Mouse (Mus musculus) midbrain, postnatal 0 days (tissue): Measurements from ENCODE around the gene Kcnma1. TPM values are rescaled to one million over a fixed set of nuclear protein-coding genes. Genes with fewer than 3 reads are reported as not detected.

Source experiments
- ATAC-seq: fragments of 200-750 bp; cut with Nextera tagmentation; 2 replicates; pipeline ENCODE4 v1.8.0; 2017; ENCODE audit warnings: moderate number of reproducible peaks, mild to moderate bottlenecking, moderate TSS enrichment, moderate library complexity; ENCODE audit not compliant: low FRiP score
- DNase-seq: peaks from one replicate; pipeline ENCODE4 v3.0.0-alpha.2; 2015; ENCODE audit warnings: low spot score
- H3K27ac ChIP-seq: fragments of 300-500 bp; sonication (generic); 2 replicates; pipeline ENCODE4 v1.5.1; 2014; ENCODE audit warnings: low read depth, mild to moderate bottlenecking, low read length, mixed read lengths
- H3K27me3 ChIP-seq: fragments of 300-500 bp; sonication (generic); 2 replicates; pipeline ENCODE4 v1.6.1; 2014; ENCODE audit warnings: low read length, control low read depth, mixed read lengths; ENCODE audit not compliant: insufficient read depth
- H3K36me3 ChIP-seq: fragments of 300-500 bp; sonication (generic); 2 replicates; pipeline ENCODE4 v1.6.1; 2014; ENCODE audit warnings: low read length, control low read depth, mixed read lengths; ENCODE audit not compliant: insufficient read depth
- H3K4me1 ChIP-seq: fragments of 300-500 bp; sonication (generic); 2 replicates; pipeline ENCODE4 v1.6.1; 2014; ENCODE audit warnings: mild to moderate bottlenecking, control low read depth, antibody characterized with exemption, low read length, mixed read lengths; ENCODE audit not compliant: insufficient read depth
- H3K4me2 ChIP-seq: fragments of 300-500 bp; sonication (generic); 2 replicates; pipeline ENCODE4 v1.6.1; 2014; ENCODE audit warnings: low read depth, mild to moderate bottlenecking, low read length, mixed read lengths; ENCODE audit not compliant: poor library complexity, severe bottlenecking
- H3K4me3 ChIP-seq: fragments of 300-500 bp; sonication (generic); 2 replicates; pipeline ENCODE4 v1.5.1; 2014; ENCODE audit warnings: low read depth, mild to moderate bottlenecking, low read length, moderate library complexity
- H3K9ac ChIP-seq: fragments of 300-500 bp; sonication (generic); replicated peaks from 2 replicates; pipeline ENCODE4 v1.6.1; 2014; ENCODE audit warnings: mild to moderate bottlenecking, low read length, moderate library complexity, mixed read lengths; ENCODE audit not compliant: poor library complexity, severe bottlenecking
- H3K9me3 ChIP-seq: fragments of 300-500 bp; sonication (generic); 2 replicates; pipeline ENCODE4 v1.6.1; 2016; ENCODE audit warnings: low read length, control low read depth
- CTCF ChIP-seq: IDR thresholded peaks from 2 replicates; pipeline ENCODE4 v1.5.1; 2016; ENCODE audit warnings: antibody characterized with exemption, mild to moderate bottlenecking
- WGBS: fragments of 180-500 bp; shearing (Covaris S2); extraction: QIAGEN DNeasy Blood & Tissue Kit; methylation state at CpG from one replicate; pipeline ENCODE4 v1.1.7; 2014; 5-methylcytosine and 5-hydroxymethylcytosine counted together
- polyA plus RNA-seq: library from polyadenylated mRNA; unstranded; fragments of >200 nt; fragmentation: Nextera tagmentation; extraction: Ambion mirVana; gene quantifications from 2 replicates; pipeline ENCODE4 v1.2.1, GENCODE M21; 2015
- total RNA-seq: library from RNA; depleted of rRNA; stranded (reverse); fragments of >200 nt; gene quantifications from 2 replicates; pipeline ENCODE4 v1.2.3, GENCODE M21; 2014

The Kcnma1 gene
- total and polyA plus RNA-seq, 2 experiments from 2014 or later, result 20.6 to 45.7 TPM

GRCm38 (mm10) chr14:23509792-23510191 is 504.5 kb downstream of the Kcnma1 start:
- Histone ChIP-seq H3K9me3 (no peaks in the 10 kb centered on the region), H3K36me3 (peaks cover 6% of the 10 kb centered on the region), H3K27ac (no peak overlapping the region), H3K4me1 (no peaks in the 10 kb centered on the region), H3K27me3 (no peaks in the 10 kb centered on the region), H3K4me3 (no peak overlapping the region), H3K9ac (no peak overlapping the region), H3K4me2 (no peak overlapping the region)
- DNase-seq (no peak), ATAC-seq (no peak)
- no peak for TF ChIP-seq CTCF
- 86% methylated on average over 5 of the region's 5 CpGs for WGBS

- ATAC-seq (no peak), DNase-seq (no peak)
- no peaks in the 10 kb centered on the region for H3K9me3 ChIP-seq
- no peak overlapping the region for H3K9ac ChIP-seq
- no peak overlapping the region for H3K27ac ChIP-seq
- no peak for TF ChIP-seq CTCF
- H3K4me2 ChIP-seq, result no peak overlapping the region
- WGBS, result 50% methylated on average over 8 of the region's 8 CpGs
- H3K36me3 ChIP-seq, result peaks cover 6% of the 10 kb centered on the region
- no peak overlapping the region for H3K4me3 ChIP-seq
- H3K27me3 ChIP-seq, result no peaks in the 10 kb centered on the region
- no peaks in the 10 kb centered on the region for H3K4me1 ChIP-seq
These were observed 512.0 kb downstream of the Kcnma1 start for GRCm38 (mm10) chr14:23502236-23502790.

- H3K27me3 ChIP-seq, result no peaks in the 10 kb centered on the region
- no peak overlapping the region for H3K4me3 ChIP-seq
- H3K4me1 ChIP-seq, result no peaks in the 10 kb centered on the region
- ATAC-seq (no peak), DNase-seq (no peak)
- 90% methylated on average over 3 of the region's 3 CpGs for WGBS
- no peak for TF ChIP-seq CTCF
- no peak overlapping the region for H3K9ac ChIP-seq
- no peak overlapping the region for H3K4me2 ChIP-seq
- H3K9me3 ChIP-seq, result no peaks in the 10 kb centered on the region
- H3K36me3 ChIP-seq, result peaks cover 11% of the 10 kb centered on the region; the same call in 1 of the 2 replicates
- no peak overlapping the region for H3K27ac ChIP-seq
These were observed 517.5 kb downstream of the Kcnma1 start for GRCm38 (mm10) chr14:23496801-23497200.

DNA sequence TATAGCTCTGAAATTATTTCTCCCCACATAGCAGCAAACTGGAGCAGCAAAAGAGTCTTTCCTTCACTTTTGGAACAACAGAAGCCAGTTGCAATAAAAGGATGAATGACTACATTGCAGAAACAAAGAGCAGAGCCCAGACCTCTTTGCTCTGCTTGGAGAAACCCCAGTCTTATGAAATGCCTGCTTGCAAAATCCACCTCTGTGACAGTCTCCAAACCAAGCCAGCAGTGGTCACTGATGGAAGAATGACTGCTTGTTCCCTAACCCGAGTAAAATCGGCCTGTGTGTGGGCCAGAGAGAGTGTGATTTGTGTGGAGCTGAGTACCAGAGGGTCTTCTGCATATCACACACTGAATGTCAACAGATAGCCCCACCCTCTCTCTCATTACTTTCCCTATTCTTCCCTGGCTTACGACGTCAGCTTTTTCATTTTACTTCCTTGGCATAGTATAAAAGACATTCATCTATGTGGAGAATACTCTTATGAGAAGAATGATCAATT is 518.0 kb downstream of the Kcnma1 start:
- H3K27me3 ChIP-seq, result no peaks in the 10 kb centered on the region
- H3K9ac ChIP-seq, result no peak overlapping the region
- ATAC-seq (no peak), DNase-seq (no peak)
- H3K27ac ChIP-seq, result no peak overlapping the region
- peaks cover 11% of the 10 kb centered on the region; the same call in 1 of the 2 replicates for H3K36me3 ChIP-seq
- 80% methylated on average over 4 of the region's 4 CpGs for WGBS
- no peak overlapping the region for H3K4me2 ChIP-seq
- no peaks in the 10 kb centered on the region for H3K4me1 ChIP-seq
- no peaks in the 10 kb centered on the region for H3K9me3 ChIP-seq
- TF ChIP-seq CTCF, result no peak
- no peak overlapping the region for H3K4me3 ChIP-seq

DNA sequence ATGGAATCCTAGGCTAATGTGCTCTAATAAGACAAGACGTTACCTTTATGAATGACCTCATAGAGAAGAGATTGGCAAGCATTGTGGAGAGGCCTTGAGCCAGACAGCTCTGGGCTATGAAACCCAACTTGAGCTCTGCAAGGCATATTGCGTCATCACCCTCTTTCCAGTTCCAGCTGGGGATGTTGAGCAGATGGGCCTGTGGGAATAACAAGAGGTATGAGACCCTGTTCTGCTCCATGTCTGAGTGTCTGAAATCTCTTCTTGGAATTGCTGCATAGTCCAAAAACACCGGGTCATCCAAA is 519.8 kb downstream of the Kcnma1 start:
- 85% methylated on average over 3 of the region's 3 CpGs for WGBS
- Histone ChIP-seq H3K27me3 (no peaks in the 10 kb centered on the region), H3K9ac (no peak overlapping the region), H3K27ac (no peak overlapping the region), H3K4me2 (no peak overlapping the region), H3K9me3 (no peaks in the 10 kb centered on the region), H3K36me3 (peaks cover 11% of the 10 kb centered on the region; the same call in 1 of the 2 replicates), H3K4me3 (no peak overlapping the region), H3K4me1 (no peaks in the 10 kb centered on the region)
- no peak for ATAC-seq
- TF ChIP-seq CTCF, result no peak
- no peak for DNase-seq

GRCm38 (mm10) chr14:23493750-23494495 is 520.4 kb downstream of the Kcnma1 start:
- H3K4me1 ChIP-seq, result no peaks in the 10 kb centered on the region
- H3K27ac ChIP-seq, result no peak overlapping the region
- no peak for TF ChIP-seq CTCF
- DNase-seq (no peak), ATAC-seq (no peak)
- H3K4me3 ChIP-seq, result no peak overlapping the region
- peaks cover 11% of the 10 kb centered on the region; the same call in 1 of the 2 replicates for H3K36me3 ChIP-seq
- no peak overlapping the region for H3K4me2 ChIP-seq
- no peak overlapping the region for H3K9ac ChIP-seq
- no peaks in the 10 kb centered on the region for H3K27me3 ChIP-seq
- 83% methylated on average over 8 of the region's 8 CpGs for WGBS
- H3K9me3 ChIP-seq, result no peaks in the 10 kb centered on the region
